Mouse (Mus musculus) left cerebral cortex, postnatal 36 days (tissue): Measurements from ENCODE around the gene P2ry13. TPM values are rescaled to one million over a fixed set of nuclear protein-coding genes. Genes with fewer than 3 reads are reported as not detected.

Experiments used
- total RNA-seq, 2 experiments: library from RNA; stranded (reverse); gene quantifications; 2 replicates each; pipeline ENCODE4 v1.2.3; 2021

Gene P2ry13
- total RNA-seq, 2 experiments from 2014 or later, result 10.3 to 11.2 TPM

Other genes starting within 250 kb of the P2ry13 start
- 10 to 100 TPM; 42.0 to 42.8 TPM for gene Med12l, start 205.1 kb downstream of the P2ry13 start, total RNA-seq
- not detected for gene Gpr171, start 109.1 kb downstream of the P2ry13 start, total RNA-seq
- gene P2ry14, start 57.3 kb downstream of the P2ry13 start, total RNA-seq, result 1 to 10 TPM; 2.2 to 2.9 TPM
- gene Gpr87, start 15.8 kb downstream of the P2ry13 start, total RNA-seq, result not detected
- gene P2ry12, start 52.0 kb upstream of the P2ry13 start, total RNA-seq, result 10 to 100 TPM; 39.1 to 56.1 TPM
- 1 to 10 TPM; 1.6 to 2.1 TPM for gene Igsf10, start 133.5 kb upstream of the P2ry13 start, total RNA-seq